Mouse (Mus musculus) frontal cortex, postnatal 36 days (tissue): ENCODE data around the gene Gabarapl2.

Source experiments
- DNase-seq, 2 experiments: peaks; one replicate each; pipeline ENCODE4 v3.0.0; 2022; ENCODE audit warnings: low spot score in 2 of 2

Gene Gabarapl2

DNA sequence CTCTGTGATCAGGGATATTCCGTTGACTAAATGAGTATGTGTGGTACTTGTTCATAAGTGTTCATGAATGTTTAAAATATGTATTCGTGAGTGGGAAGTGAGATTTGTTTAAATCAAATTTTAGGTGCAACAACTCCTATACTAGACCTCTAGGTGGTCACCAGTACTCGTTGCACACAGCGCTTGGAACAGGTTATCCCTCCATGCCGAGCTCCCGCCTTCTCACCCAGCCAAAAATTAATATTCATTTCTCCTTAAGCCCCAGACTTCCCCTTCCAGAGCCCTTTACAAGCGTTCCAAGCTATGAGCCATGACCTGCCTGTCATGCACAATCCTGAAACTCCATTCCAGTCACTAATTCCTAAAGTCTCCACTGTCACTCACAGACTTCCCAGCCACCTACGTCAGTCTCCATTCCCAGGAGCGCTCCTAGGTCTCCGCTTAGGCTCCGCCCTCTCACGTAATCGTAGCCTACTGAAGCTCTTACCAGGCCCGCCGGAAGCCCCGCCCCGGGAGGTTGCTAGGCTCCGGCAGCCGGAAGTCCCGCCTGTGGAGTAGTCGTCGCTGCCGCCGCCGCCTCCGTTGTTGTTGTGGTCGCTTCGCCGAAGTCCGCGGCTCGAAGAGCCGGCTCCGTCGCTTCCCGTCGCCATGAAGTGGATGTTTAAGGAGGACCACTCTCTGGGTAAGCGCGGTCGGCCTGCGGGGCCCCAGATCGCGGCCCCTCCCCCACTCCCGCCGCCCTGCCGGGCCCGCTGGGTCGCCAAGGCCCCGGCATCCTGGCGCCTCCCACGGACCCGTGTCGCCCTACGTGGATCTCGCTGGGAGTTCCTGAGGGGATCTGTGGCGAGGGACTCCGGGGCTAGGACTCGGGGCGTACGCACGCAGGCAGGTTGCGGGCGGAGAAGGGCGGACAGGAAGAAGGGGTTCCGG, at the start of gene Gabarapl2:
Gene Gabarapl2 (plus strand): TSS at position 533 of the 930 bp plus-strand sequence.
- DNase-seq, result peak; percentile 93 to 97

DNA sequence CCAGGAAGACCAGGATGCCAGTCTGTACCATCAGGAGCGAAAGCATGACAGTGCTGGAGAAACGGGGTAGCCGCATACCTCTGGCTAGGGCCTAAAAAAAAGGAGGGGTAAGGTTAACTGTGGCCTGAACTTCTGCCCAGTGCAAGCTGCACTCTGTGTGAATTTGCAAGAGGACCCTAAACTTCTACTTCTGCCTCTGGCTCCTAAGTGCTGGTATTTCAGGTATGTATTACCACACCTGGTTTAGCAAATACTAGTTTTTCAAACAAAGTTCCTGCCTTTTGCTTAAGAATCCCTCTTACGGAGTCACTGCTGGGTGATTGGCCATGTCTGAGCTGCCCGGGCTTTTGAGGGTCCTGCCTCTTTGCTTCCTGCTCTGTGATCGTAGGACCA, 49.6 kb upstream of the Gabarapl2 start:
- DNase-seq, result no peak

DNA sequence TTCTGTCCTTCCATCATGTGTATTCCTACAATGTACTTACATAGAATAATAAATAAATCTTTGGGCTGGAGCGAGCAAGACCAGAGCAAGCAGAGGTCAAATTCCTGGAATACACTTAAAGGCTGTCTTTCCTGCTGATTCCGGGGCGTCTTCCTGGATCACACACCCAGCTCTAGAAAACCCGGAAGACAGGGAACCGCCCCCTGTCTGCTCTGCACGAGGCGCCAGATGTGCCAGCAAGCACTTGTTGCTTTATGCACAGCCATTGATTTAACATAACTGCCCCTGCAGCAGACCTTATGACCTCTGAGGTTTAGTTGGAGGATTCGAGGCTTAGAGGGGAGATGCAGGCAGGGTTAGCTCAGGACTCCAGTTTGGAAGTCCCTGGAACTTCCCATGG, 48.5 kb upstream of the Gabarapl2 start:
- DNase-seq, result no peak

DNA sequence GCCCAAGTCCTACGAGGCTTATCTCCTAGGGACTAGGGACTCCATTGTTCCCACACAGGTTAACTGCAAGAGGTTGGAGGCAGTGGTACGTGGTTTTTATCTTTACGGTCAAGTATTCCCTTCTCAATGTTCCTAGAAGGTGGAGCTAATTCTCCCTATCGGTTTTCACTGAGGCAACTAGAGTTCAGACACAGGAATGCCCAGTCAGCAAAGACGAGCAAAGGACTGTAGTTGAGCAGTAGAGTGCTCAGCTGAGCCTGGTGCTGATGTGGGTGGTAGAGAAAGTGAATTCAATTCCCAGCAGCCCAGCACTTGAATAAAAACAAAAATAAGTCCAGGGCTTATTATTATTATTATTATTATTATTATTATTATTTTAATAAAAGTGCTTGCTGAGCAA, 47.9 kb upstream of the Gabarapl2 start:
- no peak for DNase-seq

DNA sequence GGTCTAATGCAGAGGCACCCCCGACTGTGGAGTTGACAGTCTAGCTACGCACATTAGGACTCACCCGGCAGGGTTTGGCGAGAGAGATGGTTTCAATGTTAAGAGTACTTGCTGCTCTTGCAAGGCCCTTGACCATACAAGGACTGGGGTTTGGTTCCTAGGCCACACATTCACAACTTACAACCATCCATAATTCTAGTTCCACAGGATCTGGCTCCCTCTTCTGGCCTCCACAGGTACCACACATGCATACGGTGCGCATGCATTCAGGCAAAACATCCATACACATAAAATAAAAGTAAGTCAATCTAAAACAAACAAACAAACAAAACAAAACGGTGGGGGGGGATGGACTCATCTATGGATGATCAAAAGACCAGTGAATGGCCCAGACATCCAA, 45.5 kb upstream of the Gabarapl2 start:
- DNase-seq, result no peak

DNA sequence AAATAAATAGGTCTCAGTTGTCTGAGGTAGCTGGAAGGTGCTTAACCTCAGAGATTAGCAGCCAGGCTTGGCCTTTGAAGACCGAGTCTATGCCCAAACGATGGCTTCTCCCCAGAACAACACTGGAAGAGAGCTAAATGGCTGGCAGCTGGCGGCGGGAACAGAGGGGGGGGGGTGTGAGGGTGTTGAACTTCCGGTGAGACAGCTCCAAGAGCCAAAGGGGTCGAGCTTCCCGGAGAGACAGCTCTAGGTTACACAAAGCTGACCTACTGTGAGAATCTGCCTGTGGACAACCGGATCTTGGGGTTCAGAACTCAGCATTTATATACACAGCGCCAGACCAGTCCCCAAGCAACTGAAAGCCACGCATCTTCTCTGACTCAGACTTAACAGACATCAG, 41.9 kb upstream of the Gabarapl2 start:
- no peak for DNase-seq

DNA sequence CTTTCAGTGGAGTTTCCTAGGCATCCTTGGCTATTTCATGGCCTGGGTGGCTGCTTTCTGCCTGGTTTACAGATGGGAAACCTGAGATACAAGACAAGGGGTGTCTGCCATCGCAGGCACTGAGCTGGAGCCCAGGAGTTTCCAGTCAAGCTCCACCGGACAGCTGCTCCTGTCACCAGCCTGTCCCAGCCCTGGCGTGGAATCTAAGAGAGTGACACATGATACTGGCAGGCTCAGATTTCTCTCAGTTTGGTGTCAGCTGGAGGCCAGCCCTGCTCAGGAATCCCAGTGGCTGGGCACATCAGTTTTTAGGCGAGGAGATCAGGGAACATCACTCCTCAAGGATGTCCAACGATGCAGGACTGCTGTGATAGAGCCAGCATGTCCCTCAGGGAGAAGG, 38.4 kb upstream of the Gabarapl2 start:
- DNase-seq, result no peak

DNA sequence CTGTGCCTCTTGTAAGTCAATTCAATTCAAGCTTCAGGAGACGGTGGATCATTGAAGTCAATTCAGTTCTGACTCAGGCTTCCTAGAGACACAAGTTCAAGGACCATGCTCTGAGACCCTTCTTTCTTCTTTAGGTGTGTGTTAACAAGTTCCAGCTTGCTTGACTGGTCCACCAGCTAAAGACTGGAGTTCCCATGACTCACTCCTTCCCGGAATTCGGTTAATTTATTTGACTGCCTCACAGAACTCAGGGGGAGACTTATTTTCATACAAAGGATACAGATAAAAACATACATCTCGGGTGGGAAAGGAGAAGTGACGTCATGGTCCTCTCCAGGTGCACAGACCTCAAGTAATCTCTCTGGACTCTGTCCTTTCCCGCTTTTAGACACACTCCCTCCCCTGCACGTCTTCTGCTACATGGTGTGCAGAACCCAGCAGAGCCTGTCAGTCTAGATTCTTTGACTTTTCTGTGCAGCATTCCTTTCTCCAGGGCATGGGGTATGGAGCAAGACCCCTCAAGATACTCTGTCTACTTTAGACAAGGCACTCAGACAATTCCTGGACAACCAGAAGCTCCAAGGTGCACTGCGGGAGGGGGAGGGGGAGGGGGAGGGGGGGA, 34.9 kb upstream of the Gabarapl2 start:
- no peak for DNase-seq

DNA sequence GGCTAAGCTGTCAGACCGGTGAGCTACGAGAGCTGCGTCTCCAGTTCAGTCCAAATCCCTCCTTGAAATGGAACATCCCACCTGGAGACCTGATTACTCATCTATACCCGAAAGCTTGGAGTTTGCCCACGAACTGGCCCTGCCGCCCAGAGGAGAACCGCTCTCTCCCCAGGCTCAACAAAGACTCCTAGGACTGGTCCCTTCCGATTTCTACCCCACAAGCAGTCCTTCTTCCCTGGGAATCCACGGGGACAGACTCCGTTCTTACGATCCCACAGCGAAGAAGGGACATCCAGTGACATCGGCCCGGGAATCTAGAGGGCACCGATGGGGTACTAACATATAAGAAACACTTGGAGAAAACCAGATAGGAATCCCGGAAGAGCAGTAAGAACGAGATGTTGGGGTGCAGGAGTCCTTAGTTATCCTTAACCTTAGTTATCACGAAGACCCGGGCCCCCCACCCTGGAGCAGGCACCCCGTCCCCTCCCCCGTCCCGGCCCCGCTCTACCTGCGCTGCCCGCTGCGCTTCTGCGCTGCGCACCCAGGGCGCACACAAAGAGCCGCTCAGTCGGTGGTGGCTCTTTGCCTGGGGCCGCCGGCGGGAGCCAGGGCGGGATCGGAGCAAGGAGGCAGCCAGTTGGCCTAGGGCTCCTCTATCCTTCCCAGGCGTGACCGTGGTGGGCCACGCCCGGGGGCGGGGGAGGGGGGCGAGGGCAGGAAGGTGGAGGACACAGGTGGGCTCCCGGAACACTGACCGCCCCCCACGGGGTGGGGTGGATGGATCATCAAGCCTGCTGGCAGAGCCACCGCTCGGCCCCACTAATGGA, 30.7 kb upstream of the Gabarapl2 start, which contains the start of gene Chst5:
Gene Chst5 (minus strand): TSS at position 827 of the 830 bp plus-strand sequence.
- DNase-seq, result no peak

DNA sequence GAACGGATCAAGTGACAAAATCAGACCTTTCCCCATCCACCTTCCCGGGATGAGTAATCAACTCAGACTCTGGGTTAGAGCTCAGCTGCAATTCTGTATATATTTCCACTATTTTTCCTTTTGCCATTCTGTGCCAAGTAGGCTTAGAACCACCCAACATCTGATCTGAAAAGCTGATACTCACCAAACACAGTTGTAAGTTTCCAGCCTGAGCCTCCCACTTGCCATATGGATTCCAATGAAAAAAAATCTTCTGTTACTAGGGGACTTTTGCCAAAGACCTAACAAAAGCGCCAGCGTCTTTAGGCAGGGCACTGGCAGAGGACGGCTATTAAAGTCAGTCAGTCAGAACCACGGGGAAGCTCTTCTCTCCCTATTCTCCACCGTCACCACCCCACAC, 28.9 kb upstream of the Gabarapl2 start:
- peak; percentile 15 to 52 for DNase-seq

DNA sequence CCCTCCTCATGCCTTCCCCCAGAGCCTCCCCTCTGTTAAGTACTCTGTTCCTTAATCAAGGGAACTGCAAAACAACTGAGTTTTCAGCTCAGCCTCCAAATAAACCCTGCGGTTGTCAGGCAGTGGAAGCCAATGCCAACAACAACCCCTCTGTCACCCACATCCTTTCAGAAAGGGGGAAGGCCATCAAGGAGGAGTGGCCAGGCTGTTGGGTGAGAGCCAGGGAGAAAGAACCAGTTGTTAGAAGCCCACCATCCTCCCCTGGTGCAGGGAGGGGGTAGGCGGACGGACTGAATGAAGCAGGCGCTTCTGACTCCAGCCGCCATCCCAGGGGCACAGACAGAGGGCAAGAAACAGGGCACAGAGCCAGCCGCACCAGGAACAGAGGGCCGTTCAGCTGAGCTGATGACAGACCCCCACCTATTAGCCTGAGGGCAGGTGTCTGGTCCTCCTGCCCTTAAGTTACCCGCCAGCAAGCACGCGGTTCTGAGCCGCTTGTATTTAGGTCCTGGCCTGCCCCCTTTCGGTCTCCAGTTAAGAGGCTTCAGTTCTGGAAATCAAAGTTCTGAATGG, 27.6 kb upstream of the Gabarapl2 start:
- DNase-seq, result peak; percentile 22 to 30

DNA sequence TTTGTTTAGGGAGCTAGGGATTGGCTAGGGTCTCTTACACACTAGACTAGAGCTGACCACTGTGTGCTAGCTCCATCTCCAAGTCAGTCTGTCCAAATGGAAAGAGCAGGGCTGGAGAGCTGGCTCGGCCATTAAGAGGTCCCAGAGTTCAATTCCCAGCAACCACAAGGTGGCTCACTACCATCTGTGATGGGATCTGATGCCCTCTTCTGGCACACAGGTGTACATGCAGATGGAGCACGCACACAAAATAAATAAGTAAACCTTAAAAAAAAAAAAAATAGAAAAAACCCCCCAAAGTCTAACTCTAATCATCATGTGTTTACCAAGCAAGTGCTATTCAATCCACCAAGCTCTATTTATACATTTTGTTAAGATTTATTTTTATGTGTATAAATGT, 20.8 kb upstream of the Gabarapl2 start:
- DNase-seq, result no peak

DNA sequence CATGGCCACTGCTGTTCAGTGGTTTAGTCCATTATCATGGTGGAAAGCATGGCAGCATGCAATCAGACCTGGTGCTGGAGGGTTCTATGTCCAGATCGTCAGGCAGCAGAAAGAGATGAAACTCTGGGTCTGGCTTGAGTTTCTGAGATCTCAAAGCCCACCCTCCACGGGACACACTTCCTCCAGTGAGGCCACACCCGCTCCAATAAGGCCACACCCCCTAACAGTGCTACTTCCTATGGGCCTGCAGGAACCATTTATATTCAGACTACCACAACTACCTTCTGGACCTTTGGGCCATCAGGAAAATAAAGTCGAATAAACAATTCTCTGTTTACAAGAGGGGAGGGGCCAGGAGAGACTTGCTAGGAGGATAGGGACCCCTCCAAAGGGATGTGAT, 19.5 kb upstream of the Gabarapl2 start:
- DNase-seq, result no peak

DNA sequence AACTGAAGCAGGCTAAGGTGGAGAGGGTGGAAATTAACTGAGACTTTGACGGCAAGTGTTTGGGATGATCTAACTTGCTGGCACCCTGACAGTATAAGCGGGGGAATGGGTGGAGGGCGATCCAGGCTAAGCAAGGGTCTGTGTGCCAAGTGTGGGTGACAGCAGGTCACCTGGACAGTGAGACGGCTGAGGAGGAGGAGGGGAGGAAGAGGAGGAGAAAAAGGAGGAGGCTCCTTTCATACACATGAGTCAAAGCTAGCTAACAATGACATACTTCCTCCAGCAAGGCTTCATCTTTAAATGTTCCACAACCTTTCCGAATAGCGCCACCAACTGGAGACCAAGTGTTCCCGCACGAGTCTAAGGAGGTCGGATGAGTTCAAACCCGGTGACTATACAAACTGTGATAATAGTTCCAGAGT, 17.1 kb upstream of the Gabarapl2 start:
- peak; percentile 26 to 39 for DNase-seq

DNA sequence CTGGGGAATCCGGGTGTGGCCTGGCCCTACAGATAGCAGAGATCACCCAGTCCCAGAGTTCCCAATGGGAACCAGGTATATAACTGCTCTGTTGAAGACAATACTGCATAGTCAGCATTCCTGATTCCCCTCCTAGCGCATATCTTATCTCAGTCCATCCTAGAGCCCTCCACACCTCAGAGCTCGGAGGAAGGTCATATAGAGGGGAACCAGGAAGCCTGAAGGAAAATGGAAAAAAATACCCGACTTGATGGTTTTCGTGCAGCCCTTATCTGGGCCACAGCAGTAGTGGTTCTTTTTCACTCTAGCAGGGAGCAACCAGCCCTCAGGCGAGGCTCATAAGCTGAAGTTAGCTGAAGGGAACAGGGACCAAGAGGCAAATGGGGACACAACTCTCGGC, 15.5 kb upstream of the Gabarapl2 start:
- no peak for DNase-seq

DNA sequence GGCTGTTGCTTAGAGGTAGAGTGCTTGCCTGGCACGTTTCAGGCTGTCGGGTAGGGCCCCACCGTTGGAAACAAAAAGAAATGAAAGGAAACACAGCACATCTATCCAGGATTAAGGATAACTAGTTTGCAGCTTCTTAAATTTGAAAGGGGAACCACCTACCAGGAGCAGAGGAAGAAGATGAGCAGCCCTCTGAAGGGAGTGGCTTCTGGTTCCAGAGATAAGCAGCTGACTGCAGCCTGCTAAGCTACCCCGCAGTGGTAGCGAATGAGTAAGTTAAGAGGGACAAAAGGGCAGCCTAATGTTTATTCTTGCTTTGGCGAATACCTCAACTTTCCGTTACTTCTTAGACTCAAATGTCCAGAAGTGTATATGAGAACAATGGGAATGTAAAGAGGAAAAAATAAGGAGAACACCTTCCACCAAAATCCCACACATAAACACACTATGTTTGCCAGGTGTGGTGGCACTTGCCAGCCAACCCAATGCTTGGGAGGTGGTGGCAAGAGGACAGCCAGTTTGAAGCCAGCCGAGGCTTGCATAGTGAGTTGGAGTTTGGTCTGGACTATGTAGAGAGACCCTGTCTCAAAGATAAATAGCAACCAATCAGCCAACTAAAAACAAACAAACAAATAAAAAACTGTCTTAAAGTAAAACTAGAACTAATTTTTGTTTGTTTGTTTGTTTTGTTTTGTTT, 10.7 kb upstream of the Gabarapl2 start:
- DNase-seq, result no peak

DNA sequence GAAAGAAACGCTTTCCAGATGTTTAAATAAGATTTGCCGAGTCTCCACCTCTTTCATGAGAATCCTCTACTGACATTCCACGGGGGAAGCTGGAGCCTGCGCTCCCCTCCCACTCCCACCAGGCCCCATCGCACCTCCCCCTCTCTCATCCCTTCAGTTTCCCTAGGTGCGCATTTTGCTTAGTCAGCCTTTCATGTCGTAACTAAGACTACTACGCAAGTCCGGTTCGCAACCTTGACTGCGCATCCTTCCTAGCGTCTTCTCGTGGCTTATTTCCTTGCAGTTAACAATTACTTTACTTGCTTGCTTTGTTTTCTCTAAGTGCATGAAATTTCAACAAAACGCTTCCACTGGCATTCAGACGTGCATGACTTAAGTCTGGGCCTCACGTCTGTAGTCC, 8.8 kb upstream of the Gabarapl2 start:
- DNase-seq, result no peak

DNA sequence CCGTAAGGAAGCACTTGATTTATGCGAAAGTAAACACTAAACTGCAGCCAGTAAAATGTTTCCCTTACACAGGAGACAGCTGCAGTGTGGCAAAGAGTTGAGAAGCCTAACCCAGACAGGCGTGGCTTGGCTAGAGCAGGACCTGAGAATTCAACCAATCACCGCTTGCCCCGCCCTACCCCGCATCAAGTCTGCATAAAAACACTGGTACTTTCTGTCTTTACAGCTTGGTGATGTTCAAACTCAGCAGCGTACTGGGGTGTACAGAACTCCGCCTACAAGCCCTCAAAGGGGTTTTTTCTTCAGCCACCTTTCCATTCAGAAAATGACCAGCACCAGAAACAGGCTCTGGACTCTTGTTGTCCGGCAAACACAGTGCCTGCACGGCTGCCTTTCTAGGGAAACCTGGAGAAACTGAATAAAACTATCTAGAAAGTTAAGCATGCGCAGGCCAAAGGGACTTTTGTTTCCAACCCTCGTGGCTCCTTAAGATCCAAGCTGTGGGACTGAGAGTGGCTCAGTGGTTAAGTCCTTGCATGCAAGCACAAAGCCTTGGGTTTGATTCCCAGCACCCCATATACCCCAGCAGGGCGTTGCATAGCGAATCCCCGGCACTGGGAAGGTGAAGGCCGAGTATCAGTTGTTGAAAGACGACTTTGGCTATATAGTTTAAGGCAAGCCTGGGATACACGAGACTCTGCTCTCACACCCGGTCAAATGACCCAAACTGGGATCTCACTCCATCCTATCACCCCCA, 7.7 kb upstream of the Gabarapl2 start:
- DNase-seq, result no peak

DNA sequence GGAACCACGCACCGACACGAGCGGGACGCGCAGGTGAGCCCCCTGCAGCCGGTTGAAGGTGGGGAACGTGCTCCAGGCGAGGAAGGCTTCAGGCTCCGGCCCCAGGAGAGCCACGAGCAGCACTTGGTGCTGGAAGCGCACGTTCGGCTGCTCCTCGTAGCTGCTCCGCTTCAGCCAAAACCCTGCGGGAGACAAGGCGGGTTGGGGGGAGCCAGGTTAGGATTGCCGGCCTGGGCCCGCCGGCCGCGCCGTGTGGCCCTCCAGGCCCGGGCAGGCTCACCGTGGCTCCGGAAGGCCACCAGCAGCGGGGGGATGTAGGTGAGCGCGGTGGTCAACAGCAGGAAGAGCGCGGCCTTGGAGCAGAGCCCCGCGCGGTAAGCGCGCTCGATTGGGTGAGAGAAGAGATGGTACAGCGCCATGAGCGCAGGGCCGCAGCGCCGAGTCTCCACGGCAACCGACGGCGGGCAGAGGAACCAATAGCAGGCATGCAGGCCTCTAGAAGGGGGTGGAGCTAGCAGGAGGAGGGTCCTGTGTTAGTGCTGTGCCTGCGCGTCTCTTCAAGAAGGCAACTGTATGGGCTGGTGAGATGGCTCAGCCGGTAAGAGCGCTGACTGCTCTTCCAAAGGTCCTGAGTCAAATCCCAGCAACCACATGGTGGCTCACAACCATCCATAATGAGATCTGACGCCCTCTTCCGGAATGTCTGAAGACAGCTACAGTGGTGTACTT, 7.0 kb upstream of the Gabarapl2 start, which contains the start of gene Tmem231:
Gene Tmem231 (minus strand): TSS at position 534 of the 729 bp plus-strand sequence.
- peak; percentile 90 to 93 for DNase-seq

DNA sequence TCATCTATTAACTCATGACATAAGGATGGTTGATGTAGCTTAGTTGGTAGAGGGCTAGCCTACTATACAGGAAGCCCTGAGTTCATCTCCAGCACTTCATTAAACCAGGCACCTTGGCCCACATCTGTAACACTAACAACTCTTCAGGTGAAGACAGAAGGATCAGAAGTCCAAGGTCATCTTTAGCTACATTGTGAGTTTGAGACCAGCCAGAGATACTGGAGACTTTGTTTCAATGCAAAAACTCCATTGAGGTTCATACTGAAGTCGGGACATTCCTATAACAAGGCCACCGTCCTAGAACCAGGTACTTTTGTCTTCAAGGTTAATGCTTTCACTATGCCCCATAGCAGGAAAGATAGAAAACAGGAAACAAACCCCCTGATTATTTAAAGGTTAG, 6.3 kb upstream of the Gabarapl2 start:
- DNase-seq, result no peak
